Mouse (Mus musculus) CH12F3 (cell line): Measurements from ENCODE around the gene Lrsam1.

Experiments
- in situ Hi-C: fragments of 300-500 bp; cut with MboI; formaldehyde crosslinking; loops from 2 replicates; pipeline ENCODE4 v1.14.3; 2020; ENCODE audit warnings: low sequenced_read_pairs

Gene Lrsam1

GRCm38 (mm10) chr2:32968024-32968614 lies 6.7 kb upstream of the Lrsam1 start:
- in situ Hi-C loops, result no loop called here

GRCm38 (mm10) chr2:32966689-32967631 lies 5.5 kb upstream of the Lrsam1 start:
- in situ Hi-C loops, result no loop called here

- in situ Hi-C loops, result no loop called here
These were observed 4.8 kb upstream of the Lrsam1 start for GRCm38 (mm10) chr2:32966184-32966688.

- in situ Hi-C loops, result no loop called here
These were observed 4.2 kb upstream of the Lrsam1 start for GRCm38 (mm10) chr2:32965511-32966183.

GRCm38 (mm10) chr2:32964659-32965457 lies 3.4 kb upstream of the Lrsam1 start:
- in situ Hi-C loops, result no loop called here

GRCm38 (mm10) chr2:32963981-32964380 lies 2.6 kb upstream of the Lrsam1 start:
- in situ Hi-C loops, result no loop called here

GRCm38 (mm10) chr2:32963544-32963943 lies 2.1 kb upstream of the Lrsam1 start:
- in situ Hi-C loops, result no loop called here

GRCm38 (mm10) chr2:32962875-32963220 lies 1.4 kb upstream of the Lrsam1 start:
- in situ Hi-C loops, result no loop called here

GRCm38 (mm10) chr2:32962062-32962874 lies 854 bp upstream of the Lrsam1 start:
- in situ Hi-C loops, result no loop called here

GRCm38 (mm10) chr2:32960273-32960672 lies 1.1 kb downstream of the Lrsam1 start:
- in situ Hi-C loops, result no loop called here

- in situ Hi-C loops, result no loop called here
These were observed 4.1 kb downstream of the Lrsam1 start for GRCm38 (mm10) chr2:32957344-32957743.

GRCm38 (mm10) chr2:32954581-32954980 lies 6.8 kb downstream of the Lrsam1 start:
- in situ Hi-C loops, result no loop called here

- in situ Hi-C loops, result no loop called here
These were observed 14.0 kb downstream of the Lrsam1 start for GRCm38 (mm10) chr2:32947454-32947853.

GRCm38 (mm10) chr2:32940483-32940882 lies 20.9 kb downstream of the Lrsam1 start:
- in situ Hi-C loops, result no loop called here

GRCm38 (mm10) chr2:32939418-32939817 lies 22.0 kb downstream of the Lrsam1 start:
- in situ Hi-C loops, result no loop called here

- in situ Hi-C loops, result no loop called here
These were observed 22.7 kb downstream of the Lrsam1 start for GRCm38 (mm10) chr2:32938741-32939140.

GRCm38 (mm10) chr2:32931730-32932129 lies 29.7 kb downstream of the Lrsam1 start:
- in situ Hi-C loops, result no loop called here

GRCm38 (mm10) chr2:32928947-32929829 lies 32.2 kb downstream of the Lrsam1 start:
- in situ Hi-C loops, result no loop called here
